Mouse (Mus musculus) ES-E14 (cell line): Measurements from ENCODE around the gene Phf21a.

ENCODE experiments used
- CHD2 ChIP-seq: IDR thresholded peaks from 2 replicates; pipeline ENCODE4 v1.6.1; 2014; ENCODE audit warnings: mild to moderate bottlenecking, low read depth, low read length, inconsistent platforms
- HCFC1 ChIP-seq: IDR thresholded peaks from 2 replicates; pipeline ENCODE4 v1.6.1; 2012; ENCODE audit warnings: low read length, inconsistent platforms, borderline replicate concordance; ENCODE audit not compliant: insufficient read depth
- MAFK ChIP-seq: IDR thresholded peaks from 2 replicates; pipeline ENCODE4 v1.6.1; 2014; ENCODE audit warnings: mild to moderate bottlenecking, low read depth, low read length, inconsistent platforms; ENCODE audit not compliant: insufficient read depth
- ZC3H11A ChIP-seq: IDR thresholded peaks from 2 replicates; pipeline ENCODE4 v1.6.1; 2012; ENCODE audit warnings: low read depth, mild to moderate bottlenecking, inconsistent platforms, low read length, borderline replicate concordance
- ZNF384 ChIP-seq: IDR thresholded peaks from 2 replicates; pipeline ENCODE4 v1.6.1; 2012; ENCODE audit warnings: low read depth, low read length, inconsistent platforms

DNA sequence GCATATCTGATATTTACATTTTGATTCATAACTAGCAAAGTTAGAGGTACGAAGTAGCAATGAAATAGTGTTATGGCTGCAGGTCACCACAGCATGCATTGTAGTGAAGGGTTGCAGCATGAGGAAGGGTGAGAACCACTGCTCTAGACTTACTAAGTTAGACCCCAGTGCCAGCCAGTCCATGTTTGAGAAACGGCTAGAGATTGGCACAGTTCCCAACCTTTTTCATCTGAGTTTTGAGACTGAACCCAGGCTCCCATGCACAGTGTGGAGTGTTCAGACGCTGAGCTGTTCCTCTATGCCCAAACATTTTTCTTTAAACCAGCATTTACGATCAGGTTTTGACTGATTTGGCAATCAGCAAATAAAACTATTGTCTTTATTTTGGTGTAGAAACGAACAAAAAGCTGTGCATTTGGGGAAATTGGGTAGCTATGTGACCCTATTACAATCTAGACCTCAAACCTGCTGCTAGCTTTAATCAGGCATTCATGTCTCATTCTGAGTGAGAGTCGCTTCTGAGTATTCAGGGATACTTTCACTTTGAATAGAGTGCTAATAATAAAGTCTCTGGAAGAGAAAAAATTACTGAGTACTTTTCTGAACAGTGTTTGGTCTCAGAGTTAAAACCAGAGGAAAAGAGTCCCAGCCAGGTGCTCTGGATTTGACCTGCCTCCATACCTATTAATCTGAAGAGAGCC lies 180.3 kb downstream of the Phf21a start:
- TF ChIP-seq HCFC1 (no peak), MAFK (no peak), CHD2 (no peak), ZNF384 (no peak), ZC3H11A (no peak)
